In the genomic region with DNA sequence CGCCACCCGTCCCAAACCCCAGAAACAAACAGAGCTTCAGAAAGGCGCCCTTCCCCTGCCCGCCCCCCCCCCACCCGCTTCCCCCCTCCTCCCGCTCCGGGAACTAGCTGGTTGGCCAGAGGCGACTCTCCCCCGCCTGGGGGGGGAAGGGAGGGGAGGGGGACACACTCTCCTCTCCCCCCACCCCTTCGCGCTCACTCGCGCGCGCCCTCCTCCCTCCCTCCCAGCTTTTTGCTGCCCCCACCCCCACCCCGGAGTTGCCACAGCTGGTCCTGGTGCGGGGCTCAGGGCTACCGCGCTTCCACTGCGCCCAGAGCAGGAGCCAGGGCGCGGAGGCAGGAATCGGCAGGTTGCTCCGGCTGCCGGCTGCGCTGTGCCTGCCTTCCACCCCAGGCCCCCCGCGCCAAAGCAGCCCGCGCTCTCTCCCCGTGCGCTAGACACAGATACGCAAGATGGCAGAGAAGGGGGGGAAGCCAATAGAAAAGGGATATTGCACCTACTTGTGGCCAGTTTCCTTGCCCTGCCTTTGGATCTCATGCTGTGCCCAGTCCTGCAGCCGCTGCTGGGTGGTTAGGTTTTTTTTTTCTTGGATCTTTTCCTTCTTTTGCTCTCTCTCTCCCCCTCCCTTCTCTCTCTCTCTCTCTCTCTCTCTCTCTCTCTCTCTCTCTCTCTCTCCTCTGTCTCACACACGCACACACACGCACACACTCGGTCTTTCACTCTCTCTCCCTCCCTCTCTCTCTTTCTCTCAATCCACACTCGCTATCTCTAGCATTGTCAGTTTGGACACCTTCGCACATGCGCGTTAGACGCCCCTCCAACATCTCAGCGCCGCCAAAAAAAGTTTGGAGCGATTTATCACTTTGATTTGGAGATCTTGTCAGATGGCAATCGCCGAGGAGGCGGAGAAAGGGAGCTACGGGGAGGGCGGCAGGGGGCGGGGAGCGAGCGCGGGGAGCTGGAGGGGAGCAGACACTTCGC, we compare ENCODE assay signal across 8 mouse cellular contexts. TPM values are rescaled to one million over a fixed set of nuclear protein-coding genes. Genes with fewer than 3 reads are reported as not detected.
DNase-seq lines count a peak whose midpoint lies in the region; ATAC-seq lines count a peak whose summit lies in the region.

No protein-coding gene starts in this region.

- under 1% methylated on average over 42 of the region's 55 CpGs for WGBS in hindbrain, embryonic 16.5 days
- WGBS in liver, embryonic 11.5 days: 2% methylated on average over 40 of the region's 55 CpGs

- H3K9me3 ChIP-seq in hindbrain, embryonic 16.5 days (ENCODE audit: control insufficient read depth, low read length): no peaks in the 10 kb centered on the region
- H3K9me3 ChIP-seq in liver, embryonic 11.5 days (ENCODE audit: control insufficient read depth, low read length): no peaks in the 10 kb centered on the region

- H3K4me1 ChIP-seq in hindbrain, embryonic 16.5 days (ENCODE audit: control insufficient read depth, insufficient read depth, low read depth, low read length): peaks cover 19% of the 10 kb centered on the region
- no peaks in the 10 kb centered on the region; the same call in none of the 2 replicates for H3K4me1 ChIP-seq in liver, embryonic 11.5 days (replicated peaks; ENCODE audit: control insufficient read depth, insufficient read depth, low read length)

- peak; percentile 24; the same call in 1 of the 2 replicates for ATAC-seq in hindbrain, embryonic 16.5 days
- peak; percentile 34; the same call in 1 of the 2 replicates for ATAC-seq in liver, embryonic 11.5 days (replicated peaks; ENCODE audit: low FRiP score)
- ATAC-seq in CD4-positive, CD25-positive, alpha-beta regulatory T cell, adult 4 months: no peak

- H3K27ac ChIP-seq in hindbrain, embryonic 16.5 days (ENCODE audit: low read depth, low read length): peak overlapping the region; percentile 69
- no peak overlapping the region for H3K27ac ChIP-seq in liver, embryonic 11.5 days (ENCODE audit: low read depth, low read length)

- peak overlapping the region; percentile 61 for H3K9ac ChIP-seq in hindbrain, embryonic 16.5 days (ENCODE audit: low read depth, low read length)
- peak overlapping the region; percentile 17; the same call in 1 of the 2 replicates for H3K9ac ChIP-seq in liver, embryonic 11.5 days (ENCODE audit: low read depth, low read length)

- no peaks in the 10 kb centered on the region for H3K36me3 ChIP-seq in hindbrain, embryonic 16.5 days (ENCODE audit: control insufficient read depth, insufficient read depth, low read length)
- H3K36me3 ChIP-seq in liver, embryonic 11.5 days (ENCODE audit: control insufficient read depth, insufficient read depth, low read length): no peaks in the 10 kb centered on the region

- H3K27me3 ChIP-seq in hindbrain, embryonic 16.5 days (replicated peaks; ENCODE audit: control insufficient read depth, insufficient read depth, low read length): peaks cover 52% of the 10 kb centered on the region
- peaks cover 97% of the 10 kb centered on the region for H3K27me3 ChIP-seq in liver, embryonic 11.5 days (replicated peaks; ENCODE audit: control insufficient read depth, insufficient read depth, low read length)

- peak; percentile 33 for DNase-seq in urinary bladder, adult 2 months (ENCODE audit: low spot score)
- DNase-seq in urinary bladder, postnatal 10 days (ENCODE audit: low spot score): no peak
- peak; percentile 91 for DNase-seq in forelimb bud, embryonic 11.5 days (ENCODE audit: low read depth, low spot score)
- peak; percentile 59 for DNase-seq in liver, embryonic 11.5 days (ENCODE audit: low spot score)
- peak; percentile 81 for DNase-seq in neural tube, embryonic 10.5 days (ENCODE audit: extremely low spot score, low spot score)
- no peak for DNase-seq in cerebellum, adult 9-11 months

- peak overlapping the region; percentile 54 for H3K4me3 ChIP-seq in hindbrain, embryonic 16.5 days (ENCODE audit: low read length)
- peak overlapping the region; percentile 60 for H3K4me3 ChIP-seq in liver, embryonic 11.5 days (ENCODE audit: low read depth, low read length)

- peak overlapping the region; percentile 79 for H3K4me2 ChIP-seq in hindbrain, embryonic 16.5 days (ENCODE audit: low read length)
- H3K4me2 ChIP-seq in liver, embryonic 11.5 days: peak overlapping the region; percentile 71

RNA-seq across cellular contexts. Expression of gene Mecom, which starts 38.6 kb away (rescaled TPM):
- 48.8 and 53.3 TPM in 2 replicates for polyA plus RNA-seq in urinary bladder, adult 2 months (2012; rRNA removed)
- polyA plus RNA-seq in hindbrain, embryonic 16.5 days (2015; fragmentation: Nextera tagmentation; extraction: Ambion mirVana): 7.0 and 7.9 TPM in 2 replicates
- 5.7 and 6.9 TPM in 2 replicates for polyA plus RNA-seq in liver, embryonic 11.5 days (2014; fragmentation: Nextera tagmentation; extraction: Ambion mirVana)
- polyA plus RNA-seq in CD4-positive, CD25-positive, alpha-beta regulatory T cell, adult 4 months (2017; shearing (Covaris generic)): under 1 TPM in 1 of 2 experiments, not detected in 1; 0.39 TPM

Comparison
In these comparisons a context has a peak if more than half of its experiments do, and no peak if none do; other contexts are left out.
1. DNase-seq: peak in urinary bladder, adult 2 months (single experiment), forelimb bud, embryonic 11.5 days (single experiment), liver, embryonic 11.5 days (single experiment) and neural tube, embryonic 10.5 days (single experiment); none in urinary bladder, postnatal 10 days (single experiment) and cerebellum, adult 9-11 months (single experiment).